Mouse (Mus musculus) heart, embryonic 16.5 days (tissue): ENCODE measurements around the gene Gm6880. TPM values are rescaled to one million over a fixed set of nuclear protein-coding genes. Genes with fewer than 3 reads are reported as not detected.
"Not testable (repeated sequence)": the region's sequence is repeated elsewhere in the genome, so short reads cannot be mapped to it uniquely, and the experiment has no call there.

Experiments
- ATAC-seq: fragments of 200-750 bp; cut with Nextera tagmentation; replicated peaks from 2 replicates; pipeline ENCODE4 v1.8.0; 2017; ENCODE audit warnings: moderate number of reproducible peaks; ENCODE audit not compliant: insufficient read depth, low FRiP score; ENCODE audit errors: extremely low read depth
- H3K27ac ChIP-seq: fragments of 300-500 bp; sonication (generic); 2 replicates; pipeline ENCODE4 v1.5.1; 2014; ENCODE audit warnings: mild to moderate bottlenecking, low read length, control low read depth, moderate library complexity
- H3K27me3 ChIP-seq: fragments of 300-500 bp; sonication (generic); 2 replicates; pipeline ENCODE4 v1.6.1; 2014; ENCODE audit warnings: low read length, mixed read lengths; ENCODE audit not compliant: control insufficient read depth, insufficient read depth
- H3K36me3 ChIP-seq: fragments of 300-500 bp; sonication (generic); 2 replicates; pipeline ENCODE4 v1.6.1; 2014; ENCODE audit not compliant: control insufficient read depth, insufficient read depth
- H3K4me1 ChIP-seq: fragments of 300-500 bp; sonication (generic); 2 replicates; pipeline ENCODE4 v1.6.1; 2014; ENCODE audit warnings: low read length, mixed read lengths; ENCODE audit not compliant: control insufficient read depth, insufficient read depth
- H3K4me2 ChIP-seq: fragments of 300-500 bp; sonication (generic); 2 replicates; pipeline ENCODE4 v1.6.1; 2014; ENCODE audit warnings: low read depth, mild to moderate bottlenecking, control low read depth, low read length
- H3K4me3 ChIP-seq: fragments of 300-500 bp; sonication (generic); 2 replicates; pipeline ENCODE4 v1.5.1; 2014; ENCODE audit warnings: mild to moderate bottlenecking, control low read depth, low read length
- H3K9ac ChIP-seq: fragments of 300-500 bp; sonication (generic); 2 replicates; pipeline ENCODE4 v1.6.1; 2014; ENCODE audit warnings: low read length, control low read depth
- H3K9me3 ChIP-seq: fragments of 300-500 bp; sonication (generic); replicated peaks from 2 replicates; pipeline ENCODE4 v1.6.1; 2016; ENCODE audit warnings: low read length; ENCODE audit not compliant: control insufficient read depth
- WGBS: fragments of 180-500 bp; shearing (Covaris S2); extraction: QIAGEN DNeasy Blood & Tissue Kit; methylation state at CpG from one replicate; pipeline ENCODE4 v1.1.7; 2014; 5-methylcytosine and 5-hydroxymethylcytosine counted together
- polyA plus RNA-seq: library from polyadenylated mRNA; unstranded; fragments of >200 nt; fragmentation: Nextera tagmentation; extraction: Ambion mirVana; gene quantifications from 2 replicates; pipeline ENCODE4 v1.2.1, GENCODE M21; 2015

Gene Gm6880
- polyA plus RNA-seq = not detected in 2 replicates

GRCm38 (mm10) chrX:74481349-74481885 lies at the start of gene Gm6880:
Gene Gm6880 (minus strand): TSS chrX:74481399.
- not testable (repeated sequence) for ATAC-seq

GRCm38 (mm10) chrX:74517461-74517860 lies 36.3 kb upstream of the Gm6880 start:
- H3K4me1 ChIP-seq, H3K4me3 ChIP-seq, H3K9me3 ChIP-seq, H3K36me3 ChIP-seq, H3K9ac ChIP-seq, ATAC-seq, H3K4me2 ChIP-seq, H3K27ac ChIP-seq, H3K27me3 ChIP-seq: not testable (repeated sequence)

More at GRCm38 (mm10) chrX:74481349-74481885, at the start of gene Gm6880:
- not testable (repeated sequence) for H3K9ac ChIP-seq, H3K9me3 ChIP-seq, H3K27ac ChIP-seq, H3K4me1 ChIP-seq, H3K4me3 ChIP-seq, H3K4me2 ChIP-seq, H3K36me3 ChIP-seq, H3K27me3 ChIP-seq
- 74% methylated on average over 13 of the region's 14 CpGs for WGBS

- Histone ChIP-seq H3K4me1 (no peaks in the 10 kb centered on the region), H3K9ac (no peak overlapping the region), H3K4me3 (no peak overlapping the region), H3K4me2 (no peak overlapping the region), H3K27me3 (no peaks in the 10 kb centered on the region), H3K27ac (no peak overlapping the region), H3K9me3 (no peaks in the 10 kb centered on the region), H3K36me3 (no peaks in the 10 kb centered on the region)
- WGBS = 71% methylated on average over 1 of the region's 1 CpGs
- no peak for ATAC-seq
These were observed 15.9 kb upstream of the Gm6880 start for GRCm38 (mm10) chrX:74497131-74497530.

GRCm38 (mm10) chrX:74452773-74453172 lies 28.4 kb downstream of the Gm6880 start:
- no peak overlapping the region for H3K9ac ChIP-seq
- H3K4me2 ChIP-seq = no peak overlapping the region
- no peak overlapping the region for H3K4me3 ChIP-seq
- ATAC-seq = no peak
- no peak overlapping the region for H3K27ac ChIP-seq
- H3K9me3 ChIP-seq = no peaks in the 10 kb centered on the region
- H3K36me3 ChIP-seq = peaks cover 4% of the 10 kb centered on the region; the same call in 1 of the 2 replicates
- H3K4me1 ChIP-seq = no peaks in the 10 kb centered on the region
- 9% methylated on average over 4 of the region's 4 CpGs for WGBS
- no peaks in the 10 kb centered on the region for H3K27me3 ChIP-seq

- H3K27ac ChIP-seq = no peak overlapping the region
- WGBS = 71% methylated on average over 4 of the region's 4 CpGs
- no peak for ATAC-seq
These were observed 29.9 kb downstream of the Gm6880 start for GRCm38 (mm10) chrX:74451157-74451912.

More at GRCm38 (mm10) chrX:74451157-74451912, 29.9 kb downstream of the Gm6880 start:
- Histone ChIP-seq H3K27me3 (no peaks in the 10 kb centered on the region), H3K36me3 (peaks cover 5% of the 10 kb centered on the region; the same call in 1 of the 2 replicates), H3K9ac (no peak overlapping the region), H3K9me3 (no peaks in the 10 kb centered on the region), H3K4me3 (no peak overlapping the region), H3K4me2 (no peak overlapping the region), H3K4me1 (no peaks in the 10 kb centered on the region)

Other genes starting within 250 kb of the Gm6880 start
- 129 and 177 TPM in 2 replicates for gene Flna, start 231.6 kb downstream of the Gm6880 start, polyA plus RNA-seq
- gene Emd, start 226.7 kb downstream of the Gm6880 start, polyA plus RNA-seq = 13.0 and 16.2 TPM in 2 replicates
- gene Rpl10, start 210.6 kb downstream of the Gm6880 start, polyA plus RNA-seq = 368 and 465 TPM in 2 replicates
- 77.6 and 87.9 TPM in 2 replicates for gene Taz, start 199.5 kb downstream of the Gm6880 start, polyA plus RNA-seq
- 15.7 and 17.3 TPM in 2 replicates for gene Dnase1l1, start 199.1 kb downstream of the Gm6880 start, polyA plus RNA-seq
- gene Atp6ap1, start 184.3 kb downstream of the Gm6880 start, polyA plus RNA-seq = 126 and 131 TPM in 2 replicates
- gene Gdi1, start 176.4 kb downstream of the Gm6880 start, polyA plus RNA-seq = 144 and 150 TPM in 2 replicates
- gene Fam50a, start 168.4 kb downstream of the Gm6880 start, polyA plus RNA-seq = 55.0 and 56.6 TPM in 2 replicates
- 3.3 and 5.6 TPM in 2 replicates for gene Plxna3, start 152.3 kb downstream of the Gm6880 start, polyA plus RNA-seq
- 79.3 and 81.7 TPM in 2 replicates for gene Lage3, start 127.8 kb downstream of the Gm6880 start, polyA plus RNA-seq
- gene Ubl4a, start 108.2 kb downstream of the Gm6880 start, polyA plus RNA-seq = 61.2 and 66.1 TPM in 2 replicates
- 14.9 and 17.2 TPM in 2 replicates for gene Slc10a3, start 108.0 kb downstream of the Gm6880 start, polyA plus RNA-seq
- 26.4 and 29.0 TPM in 2 replicates for gene Fam3a, start 88.1 kb downstream of the Gm6880 start, polyA plus RNA-seq
- 21.9 and 23.0 TPM in 2 replicates for gene Ikbkg, start 88.1 kb downstream of the Gm6880 start, polyA plus RNA-seq
- gene G6pdx, start 52.2 kb downstream of the Gm6880 start, polyA plus RNA-seq = 18.0 and 20.3 TPM in 2 replicates
- not detected in 2 replicates for gene Olfr1326-ps1, start 93.5 kb upstream of the Gm6880 start, polyA plus RNA-seq
- not detected in 2 replicates for gene Olfr1325, start 111.3 kb upstream of the Gm6880 start, polyA plus RNA-seq
- not detected in 2 replicates for gene Gm5640, start 164.2 kb upstream of the Gm6880 start, polyA plus RNA-seq